Mouse (Mus musculus) heart, adult 2 months (tissue): ENCODE data around the gene Csmd2.

Experiments used
- CTCF ChIP-seq: fragments of 200-600 bp; IDR thresholded peaks from 2 replicates; pipeline ENCODE4 v1.8.1; 2022; ENCODE audit warnings: antibody characterized with exemption, mild to moderate bottlenecking, moderate library complexity
- EP300 ChIP-seq: fragments of 200-500 bp; IDR thresholded peaks from 2 replicates; pipeline ENCODE4 v1.6.1; 2011; ENCODE audit warnings: low read depth, low read length, control low read depth; ENCODE audit not compliant: insufficient read depth
- POLR2A ChIP-seq: fragments of 200-500 bp; IDR thresholded peaks from 2 replicates; pipeline ENCODE4 v1.6.1; 2011; ENCODE audit warnings: mild to moderate bottlenecking, low read depth, low read length, control low read depth; ENCODE audit not compliant: insufficient read depth

GRCm38 (mm10) chr4:128392279-128392678, 404.6 kb downstream of the Csmd2 start:
- TF ChIP-seq CTCF, result no peak
- no peak for TF ChIP-seq POLR2A
- no peak for TF ChIP-seq EP300
